Mouse (Mus musculus): ENCODE results near the gene Tcaim. TPM values are rescaled to one million over a fixed set of nuclear protein-coding genes. Genes with fewer than 3 reads are reported as not detected.

Gene Tcaim
- polyA plus RNA-seq, 1 experiment from 2014 or later: 7.7 TPM

- Histone ChIP-seq H3K4me3 (no peak overlapping the region), H3K4me2 (replicated peaks) (no peak overlapping the region), H3K36me3 (peaks cover 94% of the 10 kb centered on the region), H3K4me1 (no peaks in the 10 kb centered on the region), H3K9ac (replicated peaks) (no peak overlapping the region), H3K27ac (replicated peaks) (no peak overlapping the region), H3K27me3 (no peaks in the 10 kb centered on the region), H3K9me3 (peaks cover 20% of the 10 kb centered on the region)
- no peak for ATAC-seq (ENCODE audit: low FRiP score, low read depth)
- 96% methylated on average over 3 of the region's 3 CpGs for WGBS
Observed at GRCm38 (mm10) chr9:122856716-122857115, 51.4 kb downstream of the Tcaim start.

- H3K4me3 ChIP-seq: no peak overlapping the region
- ATAC-seq (ENCODE audit: low FRiP score, low read depth): no peak
- H3K27ac ChIP-seq (replicated peaks): no peak overlapping the region
- peaks cover 20% of the 10 kb centered on the region for H3K9me3 ChIP-seq
- H3K27me3 ChIP-seq: no peaks in the 10 kb centered on the region
- H3K4me2 ChIP-seq (replicated peaks): no peak overlapping the region
- peaks cover 14% of the 10 kb centered on the region for H3K4me1 ChIP-seq
- no peak overlapping the region for H3K9ac ChIP-seq (replicated peaks)
- peaks cover 63% of the 10 kb centered on the region for H3K36me3 ChIP-seq
Observed at GRCm38 (mm10) chr9:122860752-122861151, 55.4 kb downstream of the Tcaim start.

- 0 out of 2 replicates have a peak overlapping the region, but pooled peaks have one; percentile 7 for H3K9ac ChIP-seq (replicated peaks)
- 0 out of 2 replicates have a peak overlapping the region, but pooled peaks have one; percentile 7 for H3K4me2 ChIP-seq (replicated peaks)
- H3K4me3 ChIP-seq: no peak overlapping the region
- peaks cover 21% of the 10 kb centered on the region for H3K9me3 ChIP-seq
- no peak for ATAC-seq (ENCODE audit: low FRiP score, low read depth)
- H3K4me1 ChIP-seq: peaks cover 14% of the 10 kb centered on the region
- H3K27ac ChIP-seq (replicated peaks): no peak overlapping the region
- H3K27me3 ChIP-seq: no peaks in the 10 kb centered on the region
- 83% methylated on average over 2 of the region's 2 CpGs for WGBS
- H3K36me3 ChIP-seq: peaks cover 36% of the 10 kb centered on the region
Observed at GRCm38 (mm10) chr9:122863731-122864130, 58.4 kb downstream of the Tcaim start.

GRCm38 (mm10) chr9:122864848-122865247 lies 59.5 kb downstream of the Tcaim start:
- ATAC-seq (ENCODE audit: low FRiP score, low read depth): no peak
- no peaks in the 10 kb centered on the region for H3K27me3 ChIP-seq
- WGBS: 79% methylated on average over 3 of the region's 3 CpGs
- peak overlapping the region; percentile 73 for H3K4me2 ChIP-seq (replicated peaks)
- peak overlapping the region; percentile 79 for H3K9ac ChIP-seq (replicated peaks)
- peaks cover 25% of the 10 kb centered on the region for H3K36me3 ChIP-seq
- peaks cover 14% of the 10 kb centered on the region for H3K4me1 ChIP-seq
- peak overlapping the region; percentile 87 for H3K4me3 ChIP-seq
- H3K9me3 ChIP-seq: peaks cover 11% of the 10 kb centered on the region
- no peak overlapping the region for H3K27ac ChIP-seq (replicated peaks)

GRCm38 (mm10) chr9:122865697-122866166 lies 60.4 kb downstream of the Tcaim start, which contains the start of gene Zfp445:
Gene Zfp445, minus strand, starts transcription at chr9:122866006.
- Histone ChIP-seq H3K9ac (replicated peaks) (peak within 1 kb of the TSS; percentile 79), H3K36me3 (peaks cover 16% of the 10 kb centered on the region), H3K4me2 (replicated peaks) (peak within 1 kb of the TSS; percentile 73), H3K9me3 (peaks cover 11% of the 10 kb centered on the region; the same call in 1 of the 2 replicates), H3K4me3 (peak within 1 kb of the TSS; percentile 87), H3K4me1 (peaks cover 14% of the 10 kb centered on the region), H3K27me3 (0 out of 2 replicates have a peak, but pooled peaks cover 4% of the 10 kb centered on the region), H3K27ac (replicated peaks) (peak within 1 kb of the TSS; percentile 69)
- ATAC-seq (ENCODE audit: low FRiP score, low read depth): peak; percentile 93
- WGBS: 1% methylated on average over 34 of the region's 34 CpGs

- Histone ChIP-seq H3K4me1 (peaks cover 14% of the 10 kb centered on the region), H3K4me2 (replicated peaks) (peak overlapping the region; percentile 73), H3K9me3 (peaks cover 10% of the 10 kb centered on the region; the same call in 1 of the 2 replicates), H3K27me3 (0 out of 2 replicates have a peak, but pooled peaks cover 4% of the 10 kb centered on the region), H3K27ac (replicated peaks) (no peak overlapping the region), H3K36me3 (peaks cover 12% of the 10 kb centered on the region), H3K4me3 (peak overlapping the region; percentile 87), H3K9ac (replicated peaks) (no peak overlapping the region; the same call in 1 of the 2 replicates)
- ATAC-seq (ENCODE audit: low FRiP score, low read depth): peak; percentile 20
- 90% methylated on average over 4 of the region's 4 CpGs for WGBS
Observed at GRCm38 (mm10) chr9:122866192-122866591, 60.9 kb downstream of the Tcaim start.

- H3K36me3 ChIP-seq: no peaks in the 10 kb centered on the region
- 87% methylated on average over 4 of the region's 4 CpGs for WGBS
- ATAC-seq (ENCODE audit: low FRiP score, low read depth): no peak
Observed at GRCm38 (mm10) chr9:122872595-122872994, 67.3 kb downstream of the Tcaim start.

GRCm38 (mm10) chr9:122874653-122875052 lies 69.3 kb downstream of the Tcaim start:
- H3K9ac ChIP-seq (replicated peaks): no peak overlapping the region
- 79% methylated on average over 1 of the region's 1 CpGs for WGBS
- H3K4me1 ChIP-seq: no peaks in the 10 kb centered on the region
- H3K4me2 ChIP-seq (replicated peaks): no peak overlapping the region
- no peak overlapping the region for H3K27ac ChIP-seq (replicated peaks)
- no peaks in the 10 kb centered on the region for H3K36me3 ChIP-seq
- 0 out of 2 replicates have a peak, but pooled peaks cover 4% of the 10 kb centered on the region for H3K27me3 ChIP-seq
- no peak overlapping the region for H3K4me3 ChIP-seq
- no peak for ATAC-seq (ENCODE audit: low FRiP score, low read depth)
- H3K9me3 ChIP-seq: peaks cover 7% of the 10 kb centered on the region; the same call in 1 of the 2 replicates

More at GRCm38 (mm10) chr9:122872595-122872994, 67.3 kb downstream of the Tcaim start:
- Histone ChIP-seq H3K4me2 (replicated peaks) (no peak overlapping the region), H3K27me3 (0 out of 2 replicates have a peak, but pooled peaks cover 4% of the 10 kb centered on the region), H3K27ac (replicated peaks) (no peak overlapping the region), H3K9me3 (peaks cover 7% of the 10 kb centered on the region; the same call in 1 of the 2 replicates), H3K9ac (replicated peaks) (no peak overlapping the region), H3K4me1 (no peaks in the 10 kb centered on the region), H3K4me3 (no peak overlapping the region)

- Histone ChIP-seq H3K27me3 (0 out of 2 replicates have a peak, but pooled peaks cover 4% of the 10 kb centered on the region), H3K4me2 (replicated peaks) (no peak overlapping the region), H3K36me3 (no peaks in the 10 kb centered on the region), H3K9me3 (peaks cover 7% of the 10 kb centered on the region; the same call in 1 of the 2 replicates), H3K4me1 (no peaks in the 10 kb centered on the region), H3K4me3 (no peak overlapping the region), H3K9ac (replicated peaks) (no peak overlapping the region), H3K27ac (replicated peaks) (no peak overlapping the region)
- WGBS: 94% methylated on average over 2 of the region's 2 CpGs
- no peak for ATAC-seq (ENCODE audit: low FRiP score, low read depth)
Observed at GRCm38 (mm10) chr9:122875145-122875544, 69.8 kb downstream of the Tcaim start.

GRCm38 (mm10) chr9:122885385-122885784 lies 80.0 kb downstream of the Tcaim start, which contains the start of gene Zkscan7:
Gene Zkscan7, plus strand, starts transcription at chr9:122885685.
- H3K9me3 ChIP-seq: 0 out of 2 replicates have a peak, but pooled peaks cover 3% of the 10 kb centered on the region
- peak within 1 kb of the TSS; percentile 84 for H3K4me3 ChIP-seq
- peak within 1 kb of the TSS; percentile 91 for H3K4me2 ChIP-seq (replicated peaks)
- H3K27me3 ChIP-seq: no peaks in the 10 kb centered on the region
- H3K4me1 ChIP-seq: peaks cover 9% of the 10 kb centered on the region
- WGBS: 86% methylated on average over 3 of the region's 3 CpGs
- H3K36me3 ChIP-seq: peaks cover 8% of the 10 kb centered on the region; the same call in 1 of the 2 replicates
- H3K9ac ChIP-seq (replicated peaks): no peak within 1 kb of the TSS
- no peak for ATAC-seq (ENCODE audit: low FRiP score, low read depth)
- no peak within 1 kb of the TSS for H3K27ac ChIP-seq (replicated peaks)

Data from midbrain, embryonic 12.5 days (tissue).